Mouse (Mus musculus) megakaryocyte progenitor cell, adult 5-6 weeks (primary cell): ENCODE measurements around the gene Grip1. TPM values are rescaled to one million over a fixed set of nuclear protein-coding genes. Genes with fewer than 3 reads are reported as not detected.

Experiments used
- ATAC-seq: replicated peaks from 2 replicates; pipeline ENCODE4 v1.8.0; 2016; ENCODE audit warnings: mild to moderate bottlenecking, moderate TSS enrichment, inconsistent platforms; ENCODE audit not compliant: poor library complexity
- total RNA-seq, 2 experiments: library from RNA; stranded (forward) in 1 of 2; stranded (reverse) in 1 of 2; fragments of 157-497, 149-512 nt in 1 of 2; fragments of 200-1000 nt in 1 of 2; gene quantifications; 2 replicates each; pipeline versions ENCODE4 v1.2.3 to v1.2.4; 2015 to 2017

Grip1 gene
- total RNA-seq, 2 experiments from 2014 or later = not detected

DNA sequence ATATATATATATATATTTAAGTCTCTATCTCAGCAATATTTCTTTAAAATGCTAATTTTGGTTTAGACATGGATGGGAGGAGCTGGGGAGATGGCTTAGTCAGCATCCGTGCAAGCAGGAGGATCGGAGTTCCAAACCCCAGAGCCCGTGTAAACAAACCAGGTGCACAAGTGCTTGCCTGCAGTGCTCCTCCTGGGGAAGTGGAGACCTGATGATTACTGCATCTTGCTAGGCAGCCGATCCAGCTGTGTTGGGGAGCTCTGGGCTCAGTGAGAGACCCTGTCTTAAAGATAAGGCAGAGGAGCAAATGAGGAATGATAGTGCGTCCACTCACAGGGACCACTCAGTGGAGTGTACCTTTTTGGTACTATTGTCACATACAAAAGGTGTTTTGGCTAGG, 3.5 kb downstream of the Grip1 start:
- no peak for ATAC-seq

DNA sequence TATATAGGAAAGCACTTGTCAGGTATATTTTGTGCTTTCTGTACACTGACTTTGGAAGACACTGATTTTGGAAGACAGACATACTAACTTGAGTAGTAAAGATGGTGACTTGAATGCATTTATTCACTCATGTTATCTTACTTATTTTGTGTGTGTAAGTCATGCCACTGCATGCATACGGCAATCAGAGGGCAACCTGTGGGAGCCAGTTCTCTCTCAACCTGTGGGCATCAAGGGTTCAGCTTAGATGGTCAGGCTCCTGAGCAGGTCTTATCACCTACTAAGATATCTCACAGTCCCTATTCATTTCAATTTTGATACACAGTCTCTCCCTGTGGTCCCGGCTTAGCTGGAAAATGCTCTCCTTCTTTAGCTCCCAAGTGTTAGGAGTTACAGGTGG, 5.4 kb downstream of the Grip1 start:
- no peak for ATAC-seq

DNA sequence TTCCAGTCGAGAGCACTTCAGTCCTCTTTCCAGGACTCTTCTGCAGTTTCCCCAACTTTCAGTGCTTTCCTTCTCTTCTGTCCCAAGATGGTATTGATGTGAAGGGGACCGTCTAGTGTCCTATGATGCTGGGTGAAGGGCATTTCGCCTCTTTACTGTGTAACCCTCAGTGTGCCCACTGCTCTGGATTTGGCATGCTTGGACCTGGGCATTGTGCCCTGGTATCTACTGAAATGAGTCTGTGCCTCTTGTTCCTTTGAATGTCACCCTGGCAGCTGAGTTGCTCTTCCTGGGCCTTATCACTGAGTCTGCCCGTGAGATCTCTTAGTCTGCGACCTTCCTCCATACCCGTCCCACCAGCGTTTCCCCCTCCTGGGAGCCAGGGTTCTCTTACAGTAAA, 9.7 kb downstream of the Grip1 start:
- no peak for ATAC-seq

GRCm38 (mm10) chr10:119463793-119464192, 10.2 kb downstream of the Grip1 start:
- ATAC-seq = no peak

GRCm38 (mm10) chr10:119467976-119468375, 14.3 kb downstream of the Grip1 start:
- no peak for ATAC-seq

- no peak for ATAC-seq
Measured at GRCm38 (mm10) chr10:119470096-119470495, 16.5 kb downstream of the Grip1 start.

- ATAC-seq = no peak
Measured at GRCm38 (mm10) chr10:119475166-119475565, 21.5 kb downstream of the Grip1 start.

GRCm38 (mm10) chr10:119477661-119478060, 24.0 kb downstream of the Grip1 start:
- ATAC-seq = no peak

GRCm38 (mm10) chr10:119483068-119483705, 29.6 kb downstream of the Grip1 start:
- no peak for ATAC-seq

- ATAC-seq = no peak
Measured at GRCm38 (mm10) chr10:119483766-119484165, 30.1 kb downstream of the Grip1 start.

DNA sequence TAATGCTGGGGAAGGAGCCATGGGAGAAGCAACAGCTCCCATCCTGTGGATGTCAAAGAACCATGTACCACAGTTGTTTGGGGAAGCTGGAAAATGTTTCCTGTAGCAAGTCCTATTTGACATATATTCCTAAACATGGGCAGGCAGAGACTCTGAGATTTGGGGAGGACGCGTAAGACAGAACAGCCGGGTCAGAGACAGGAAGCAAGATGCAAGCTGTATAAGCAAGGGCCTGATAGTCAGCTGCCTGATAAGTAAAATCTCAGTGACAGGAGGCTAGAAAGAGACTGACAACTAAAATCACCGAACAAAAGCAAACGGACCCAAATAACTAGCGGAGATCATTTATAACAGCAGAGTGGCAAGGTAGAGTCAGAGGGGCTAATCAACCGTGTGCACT, 33.3 kb downstream of the Grip1 start:
- ATAC-seq = no peak

- ATAC-seq = no peak
Measured at GRCm38 (mm10) chr10:119490831-119491230, 37.2 kb downstream of the Grip1 start.

- no peak for ATAC-seq
Measured at GRCm38 (mm10) chr10:119495317-119495716, 41.7 kb downstream of the Grip1 start.

DNA sequence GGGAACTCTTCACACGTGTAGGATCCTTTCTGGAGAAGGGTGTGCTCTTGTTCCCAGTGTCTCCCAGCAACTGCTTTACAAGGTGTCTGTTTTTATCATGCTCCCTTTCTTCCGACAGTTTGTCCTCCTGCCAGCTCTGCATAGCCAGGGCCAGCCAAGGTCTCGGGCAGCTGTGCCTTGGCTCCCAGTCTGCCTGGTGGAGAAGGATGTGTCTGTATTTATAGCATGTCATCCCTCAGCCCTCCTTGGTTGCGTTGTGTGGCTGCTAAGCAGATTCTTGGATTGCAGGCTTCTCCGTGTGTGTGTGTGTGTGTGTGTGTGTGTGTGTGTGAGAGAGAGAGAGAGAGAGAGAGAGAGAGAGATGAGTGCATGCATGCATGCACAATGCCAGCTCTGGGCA, 42.6 kb downstream of the Grip1 start:
- no peak for ATAC-seq

DNA sequence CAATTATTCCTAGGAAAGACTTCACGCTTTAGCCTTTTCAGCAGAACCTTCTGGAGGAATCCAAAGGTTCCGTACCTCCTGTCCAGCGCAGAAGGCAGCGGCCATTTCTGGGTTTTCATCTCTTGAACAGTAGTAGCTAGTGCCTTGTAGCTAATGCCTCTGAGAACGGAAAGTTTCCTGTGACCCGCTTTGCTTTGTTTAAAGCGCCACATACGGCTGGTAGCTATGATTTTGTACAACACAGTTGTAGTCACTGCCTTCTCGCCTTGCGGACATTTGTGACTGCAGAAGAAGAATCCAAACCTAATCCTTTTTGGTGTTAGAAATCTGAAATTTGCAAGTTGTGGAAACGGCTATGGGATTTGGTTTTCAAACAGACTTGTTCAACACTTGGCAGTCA, 68.1 kb downstream of the Grip1 start:
- ATAC-seq = no peak

- no peak for ATAC-seq
Measured at GRCm38 (mm10) chr10:119525730-119526129, 72.1 kb downstream of the Grip1 start.

- ATAC-seq = no peak
Measured at GRCm38 (mm10) chr10:119534852-119535251, 81.2 kb downstream of the Grip1 start.

DNA sequence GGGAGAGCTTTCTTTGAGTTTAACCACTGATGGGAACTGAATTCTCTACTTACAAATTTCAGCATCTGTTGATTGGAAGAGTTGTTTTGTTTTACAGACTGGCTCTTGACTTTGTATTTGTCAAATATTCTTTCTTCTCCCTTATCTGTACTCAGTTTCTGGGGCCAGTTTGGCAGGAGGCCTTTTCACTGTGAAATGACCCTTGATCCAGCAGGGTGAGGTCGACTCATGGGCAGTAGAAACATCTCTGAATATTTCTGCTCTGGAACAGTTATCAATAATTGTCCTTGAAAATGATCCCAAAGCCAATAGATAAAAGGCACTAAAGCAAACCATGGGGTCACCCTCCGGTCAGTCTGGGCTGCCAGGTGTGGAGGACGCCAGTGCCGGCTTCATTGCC, 88.0 kb downstream of the Grip1 start:
- ATAC-seq = no peak

DNA sequence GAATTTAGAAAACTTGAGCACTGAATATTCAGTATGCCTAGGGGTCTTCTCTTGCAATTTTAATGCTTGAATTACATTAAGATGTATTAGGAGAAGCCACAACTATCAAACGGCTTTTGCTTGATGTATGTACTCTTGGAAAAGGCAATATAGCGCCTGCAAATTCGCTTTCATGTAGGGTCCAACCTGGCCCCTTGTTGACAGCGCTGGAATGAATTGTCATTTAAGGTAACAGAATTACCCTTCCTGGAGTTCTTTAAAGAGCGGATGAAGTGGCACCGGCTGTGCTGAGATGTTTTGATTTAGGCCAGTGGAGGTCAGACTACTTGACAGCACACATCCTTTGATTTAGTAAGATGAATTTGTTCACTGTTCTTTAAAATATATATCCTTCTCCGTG, 90.1 kb downstream of the Grip1 start:
- ATAC-seq = no peak

DNA sequence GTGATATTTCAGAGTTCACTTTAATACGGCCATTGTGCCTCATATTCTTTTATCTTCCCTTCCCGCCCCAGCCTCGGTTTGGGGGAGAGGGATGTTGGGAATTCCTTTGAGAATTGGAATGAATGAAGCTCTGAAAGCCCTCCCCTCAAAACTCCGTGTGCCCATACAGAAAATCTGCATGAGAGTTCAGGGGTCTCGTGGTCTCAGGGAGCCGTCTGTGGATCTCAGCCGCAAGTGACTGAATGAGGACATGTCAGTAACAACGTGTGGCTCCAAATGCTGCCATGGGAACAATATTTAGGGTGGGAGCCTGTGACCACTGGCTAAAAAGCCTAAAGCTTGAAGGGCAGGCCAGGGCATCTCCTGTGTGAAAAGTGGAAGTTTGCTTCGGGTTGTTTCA, 91.1 kb downstream of the Grip1 start:
- ATAC-seq = no peak

DNA sequence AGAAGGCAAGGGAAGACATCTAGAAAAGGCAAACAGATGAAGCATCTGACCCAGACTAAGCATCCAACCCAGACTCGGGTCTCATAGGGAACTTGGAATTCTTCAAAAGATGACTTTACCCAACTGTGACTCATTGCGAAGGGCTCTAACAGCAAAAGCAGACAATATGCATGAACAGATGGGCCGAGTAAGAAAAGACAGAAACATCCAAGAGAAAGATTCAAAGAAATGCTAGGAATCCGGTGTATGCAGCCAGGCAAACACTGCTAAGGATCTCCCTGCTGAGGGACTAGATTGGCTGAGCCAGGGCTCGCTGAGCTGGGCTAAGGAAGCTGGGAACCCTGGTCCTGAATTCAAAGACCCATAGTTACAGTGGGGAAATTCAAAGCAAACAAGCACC, 94.2 kb downstream of the Grip1 start:
- no peak for ATAC-seq

DNA sequence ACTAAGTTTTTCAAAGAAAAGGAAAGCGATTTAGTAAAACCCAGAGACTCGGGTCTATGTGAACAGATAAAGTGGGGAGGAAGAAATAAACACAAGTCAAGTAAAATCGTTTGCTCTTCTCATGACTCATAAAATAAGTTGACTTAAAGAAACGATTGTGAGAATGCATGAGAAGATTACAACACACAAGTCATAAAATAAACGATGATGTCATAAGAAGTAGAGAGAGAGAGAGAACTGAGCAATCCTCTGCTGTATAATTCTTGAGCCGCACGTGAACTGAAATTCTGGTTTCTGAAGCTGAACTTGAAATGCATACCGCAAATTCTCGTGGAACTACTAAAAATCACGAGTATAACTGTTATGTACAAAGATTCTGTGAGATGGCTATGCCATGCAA, 95.1 kb downstream of the Grip1 start:
- no peak for ATAC-seq

- no peak for ATAC-seq
Measured at GRCm38 (mm10) chr10:119550630-119551029, 97.0 kb downstream of the Grip1 start.
